Mouse (Mus musculus): ENCODE data around the gene Meltf. TPM values are rescaled to one million over a fixed set of nuclear protein-coding genes. Genes with fewer than 3 reads are reported as not detected.

Gene Meltf
- polyA plus RNA-seq, 1 experiment from 2014 or later, result 0.09 TPM

- ATAC-seq, result no peak
- Histone ChIP-seq H3K9ac (no peak overlapping the region), H3K4me2 (no peak overlapping the region), H3K4me3 (no peak overlapping the region), H3K27ac (no peak overlapping the region), H3K36me3 (ENCODE audit: poor library complexity, severe bottlenecking) (peaks cover 27% of the 10 kb centered on the region), H3K9me3 (replicated peaks) (no peaks in the 10 kb centered on the region), H3K4me1 (no peaks in the 10 kb centered on the region), H3K27me3 (no peaks in the 10 kb centered on the region)
- 93% methylated on average over 8 of the region's 8 CpGs for WGBS
These were observed 4.9 kb upstream of the Meltf start for GRCm38 (mm10) chr16:31873721-31874120.

- Histone ChIP-seq H3K4me3 (no peak overlapping the region), H3K27ac (no peak overlapping the region), H3K4me2 (no peak overlapping the region), H3K27me3 (no peaks in the 10 kb centered on the region), H3K9ac (no peak overlapping the region), H3K4me1 (no peaks in the 10 kb centered on the region), H3K36me3 (ENCODE audit: poor library complexity, severe bottlenecking) (peaks cover 24% of the 10 kb centered on the region), H3K9me3 (replicated peaks) (no peaks in the 10 kb centered on the region)
- 93% methylated on average over 4 of the region's 4 CpGs for WGBS
- ATAC-seq, result no peak
These were observed 3.2 kb upstream of the Meltf start for GRCm38 (mm10) chr16:31875391-31875790.

- WGBS, result 83% methylated on average over 10 of the region's 10 CpGs
- no peak overlapping the region for H3K9ac ChIP-seq
- peak; percentile 63; the same call in 1 of the 2 replicates for ATAC-seq
- H3K9me3 ChIP-seq (replicated peaks), result no peaks in the 10 kb centered on the region
- no peak overlapping the region for H3K27ac ChIP-seq
- no peaks in the 10 kb centered on the region for H3K27me3 ChIP-seq
- H3K36me3 ChIP-seq (ENCODE audit: poor library complexity, severe bottlenecking), result peaks cover 22% of the 10 kb centered on the region
- H3K4me3 ChIP-seq, result no peak overlapping the region
- no peak overlapping the region for H3K4me2 ChIP-seq
- no peaks in the 10 kb centered on the region for H3K4me1 ChIP-seq
These were observed 2.2 kb upstream of the Meltf start for GRCm38 (mm10) chr16:31876386-31876785.

GRCm38 (mm10) chr16:31878052-31878451 lies 558 bp upstream of the Meltf start:
- no peak overlapping the region for H3K4me2 ChIP-seq
- ATAC-seq, result no peak
- no peak overlapping the region for H3K27ac ChIP-seq
- H3K36me3 ChIP-seq (ENCODE audit: poor library complexity, severe bottlenecking), result peaks cover 14% of the 10 kb centered on the region
- no peak overlapping the region for H3K4me3 ChIP-seq
- H3K9ac ChIP-seq, result no peak overlapping the region
- no peaks in the 10 kb centered on the region; the same call in 1 of the 2 replicates for H3K4me1 ChIP-seq
- H3K9me3 ChIP-seq (replicated peaks), result no peaks in the 10 kb centered on the region
- peaks cover 3% of the 10 kb centered on the region; the same call in 1 of the 2 replicates for H3K27me3 ChIP-seq
- 79% methylated on average over 6 of the region's 6 CpGs for WGBS

- Histone ChIP-seq H3K4me2 (no peak overlapping the region), H3K27me3 (peaks cover 3% of the 10 kb centered on the region; the same call in 1 of the 2 replicates), H3K9ac (no peak overlapping the region), H3K4me3 (no peak overlapping the region), H3K36me3 (ENCODE audit: poor library complexity, severe bottlenecking) (no peaks in the 10 kb centered on the region), H3K27ac (no peak overlapping the region), H3K9me3 (replicated peaks) (no peaks in the 10 kb centered on the region), H3K4me1 (peaks cover 7% of the 10 kb centered on the region)
- 87% methylated on average over 8 of the region's 8 CpGs for WGBS
- no peak for ATAC-seq
These were observed 1.7 kb downstream of the Meltf start for GRCm38 (mm10) chr16:31880146-31880840.

- H3K27me3 ChIP-seq, result peaks cover 3% of the 10 kb centered on the region; the same call in 1 of the 2 replicates
- H3K4me2 ChIP-seq, result no peak overlapping the region
- no peak overlapping the region for H3K9ac ChIP-seq
- H3K4me1 ChIP-seq, result peaks cover 7% of the 10 kb centered on the region
- no peaks in the 10 kb centered on the region for H3K9me3 ChIP-seq (replicated peaks)
- ATAC-seq, result no peak
- no peak overlapping the region for H3K27ac ChIP-seq
- no peak overlapping the region for H3K4me3 ChIP-seq
- H3K36me3 ChIP-seq (ENCODE audit: poor library complexity, severe bottlenecking), result no peaks in the 10 kb centered on the region
- WGBS, result 41% methylated on average over 9 of the region's 9 CpGs
These were observed 3.8 kb downstream of the Meltf start for GRCm38 (mm10) chr16:31882381-31882908.

GRCm38 (mm10) chr16:31883302-31883701 lies 4.7 kb downstream of the Meltf start:
- WGBS, result 86% methylated on average over 14 of the region's 14 CpGs
- Histone ChIP-seq H3K4me2 (0 out of 2 replicates have a peak overlapping the region, but pooled peaks have one; percentile 3), H3K36me3 (ENCODE audit: poor library complexity, severe bottlenecking) (no peaks in the 10 kb centered on the region), H3K9ac (no peak overlapping the region), H3K4me1 (peaks cover 7% of the 10 kb centered on the region), H3K27me3 (peaks cover 3% of the 10 kb centered on the region; the same call in 1 of the 2 replicates), H3K27ac (no peak overlapping the region), H3K4me3 (no peak overlapping the region), H3K9me3 (replicated peaks) (no peaks in the 10 kb centered on the region)
- ATAC-seq, result no peak; the same call in 1 of the 2 replicates

- Histone ChIP-seq H3K4me2 (0 out of 2 replicates have a peak overlapping the region, but pooled peaks have one; percentile 3), H3K36me3 (ENCODE audit: poor library complexity, severe bottlenecking) (no peaks in the 10 kb centered on the region), H3K9me3 (replicated peaks) (no peaks in the 10 kb centered on the region), H3K4me1 (peaks cover 7% of the 10 kb centered on the region), H3K4me3 (no peak overlapping the region), H3K27ac (no peak overlapping the region), H3K9ac (no peak overlapping the region), H3K27me3 (peaks cover 3% of the 10 kb centered on the region; the same call in 1 of the 2 replicates)
- ATAC-seq, result 0 out of 2 replicates have a peak, but pooled peaks have one; percentile 57
- 16% methylated on average over 6 of the region's 6 CpGs for WGBS
These were observed 5.3 kb downstream of the Meltf start for GRCm38 (mm10) chr16:31883902-31884301.

GRCm38 (mm10) chr16:31890907-31891306 lies 12.3 kb downstream of the Meltf start:
- Histone ChIP-seq H3K4me1 (no peaks in the 10 kb centered on the region), H3K4me3 (no peak overlapping the region), H3K9me3 (replicated peaks) (no peaks in the 10 kb centered on the region), H3K27ac (no peak overlapping the region), H3K4me2 (no peak overlapping the region), H3K9ac (no peak overlapping the region), H3K27me3 (no peaks in the 10 kb centered on the region), H3K36me3 (ENCODE audit: poor library complexity, severe bottlenecking) (no peaks in the 10 kb centered on the region)
- WGBS, result 62% methylated on average over 7 of the region's 7 CpGs
- no peak for ATAC-seq

- Histone ChIP-seq H3K4me1 (peaks cover 17% of the 10 kb centered on the region), H3K36me3 (ENCODE audit: poor library complexity, severe bottlenecking) (no peaks in the 10 kb centered on the region), H3K9ac (no peak overlapping the region), H3K27ac (no peak overlapping the region), H3K9me3 (replicated peaks) (no peaks in the 10 kb centered on the region), H3K4me2 (no peak overlapping the region), H3K27me3 (no peaks in the 10 kb centered on the region), H3K4me3 (no peak overlapping the region)
- WGBS, result 63% methylated on average over 5 of the region's 5 CpGs
- ATAC-seq, result no peak
These were observed 15.0 kb downstream of the Meltf start for GRCm38 (mm10) chr16:31893396-31894141.

- peak overlapping the region; percentile 17; the same call in 1 of the 2 replicates for H3K27ac ChIP-seq
- H3K4me3 ChIP-seq, result peak overlapping the region; percentile 21
- peak; percentile 67; the same call in 1 of the 2 replicates for ATAC-seq
- H3K9ac ChIP-seq, result peak overlapping the region; percentile 59
- H3K4me1 ChIP-seq, result peaks cover 22% of the 10 kb centered on the region
- 7% methylated on average over 29 of the region's 29 CpGs for WGBS
- H3K4me2 ChIP-seq, result peak overlapping the region; percentile 55
- H3K36me3 ChIP-seq (ENCODE audit: poor library complexity, severe bottlenecking), result no peaks in the 10 kb centered on the region
- no peaks in the 10 kb centered on the region for H3K27me3 ChIP-seq
- no peaks in the 10 kb centered on the region for H3K9me3 ChIP-seq (replicated peaks)
These were observed 18.6 kb downstream of the Meltf start for GRCm38 (mm10) chr16:31896971-31897774.
